Mouse (Mus musculus) kidney, adult 2 months (tissue): ENCODE measurements around the gene AI593442.

ENCODE experiments used
- CTCF ChIP-seq: fragments of 200-500 bp; conservative IDR thresholded peaks from 2 replicates; pipeline ENCODE4 v1.5.1; 2011; ENCODE audit warnings: low read depth, mild to moderate bottlenecking, control low read depth, low read length, moderate library complexity, mixed read lengths; ENCODE audit not compliant: insufficient read depth, insufficient read length
- POLR2A ChIP-seq: fragments of 200-500 bp; IDR thresholded peaks from one replicate; pipeline ENCODE4 v1.6.1; 2011; ENCODE audit warnings: low read depth, low read length, control low read depth

- TF ChIP-seq CTCF (no peak), POLR2A (no peak)
These were observed 40.0 kb upstream of the AI593442 start for GRCm38 (mm10) chr9:52719562-52719961.
